Mouse (Mus musculus) liver, postnatal 0 days (tissue): ENCODE results near the gene Anks1b. TPM values are rescaled to one million over a fixed set of nuclear protein-coding genes. Genes with fewer than 3 reads are reported as not detected.
A peak's percentile ranks its signal among the peaks of the same experiment; 100 is the strongest.

Experiments
- ATAC-seq: fragments of 200-750 bp; cut with Nextera tagmentation; 2 replicates; pipeline ENCODE4 v1.8.0; 2017; ENCODE audit warnings: mild to moderate bottlenecking, moderate library complexity
- DNase-seq: peaks from one replicate; pipeline ENCODE4 v3.0.0-alpha.2; 2016
- H3K27ac ChIP-seq: fragments of 300-500 bp; sonication (generic); 2 replicates; pipeline ENCODE4 v1.5.1; 2014; ENCODE audit warnings: antibody characterized with exemption, moderate library complexity, mild to moderate bottlenecking, low read depth
- H3K27me3 ChIP-seq: fragments of 300-500 bp; sonication (generic); 2 replicates; pipeline ENCODE4 v1.6.1; 2014; ENCODE audit warnings: low read length, control low read depth, mixed read lengths; ENCODE audit not compliant: insufficient read depth
- H3K36me3 ChIP-seq: fragments of 300-500 bp; sonication (generic); replicated peaks from 2 replicates; pipeline ENCODE4 v1.6.1; 2014; ENCODE audit warnings: mild to moderate bottlenecking, control low read depth, low read length, moderate library complexity, mixed read lengths; ENCODE audit not compliant: insufficient read depth
- H3K4me1 ChIP-seq: fragments of 300-500 bp; sonication (generic); 2 replicates; pipeline ENCODE4 v1.6.1; 2014; ENCODE audit warnings: antibody characterized with exemption, mild to moderate bottlenecking, control low read depth; ENCODE audit not compliant: insufficient read depth
- H3K4me2 ChIP-seq: fragments of 300-500 bp; sonication (generic); 2 replicates; pipeline ENCODE4 v1.6.1; 2014; ENCODE audit warnings: low read depth, mild to moderate bottlenecking, low read length, moderate library complexity, mixed read lengths
- H3K4me3 ChIP-seq: fragments of 300-500 bp; sonication (generic); 2 replicates; pipeline ENCODE4 v1.5.1; 2014; ENCODE audit warnings: low read depth, low read length
- H3K9ac ChIP-seq: fragments of 300-500 bp; sonication (generic); replicated peaks from 2 replicates; pipeline ENCODE4 v1.6.1; 2014; ENCODE audit warnings: mild to moderate bottlenecking, moderate library complexity
- H3K9me3 ChIP-seq: fragments of 300-500 bp; sonication (generic); 2 replicates; pipeline ENCODE4 v1.6.1; 2016; ENCODE audit warnings: mild to moderate bottlenecking, control low read depth, low read length, mixed read lengths
- CTCF ChIP-seq: sonication (generic); IDR thresholded peaks from 2 replicates; pipeline ENCODE4 v1.5.1; 2016; ENCODE audit warnings: antibody characterized with exemption, low read depth
- EP300 ChIP-seq: IDR thresholded peaks from 2 replicates; pipeline ENCODE4 v1.6.1; 2016; ENCODE audit warnings: antibody characterized with exemption, low read depth, mild to moderate bottlenecking
- WGBS: fragments of 180-500 bp; shearing (Covaris S2); extraction: QIAGEN DNeasy Blood & Tissue Kit; methylation state at CpG from one replicate; pipeline ENCODE4 v1.1.7; 2014; ENCODE audit not compliant: insufficient replicate concordance; 5-methylcytosine and 5-hydroxymethylcytosine counted together
- polyA plus RNA-seq: library from polyadenylated mRNA; unstranded; fragments of >200 nt; fragmentation: Nextera tagmentation; extraction: Ambion mirVana; gene quantifications from 2 replicates; pipeline ENCODE4 v1.2.1, GENCODE M21; 2015

Gene Anks1b
- polyA plus RNA-seq, 1 experiment from 2014 or later = not detected

GRCm38 (mm10) chr10:90723071-90723494, 849.8 kb downstream of the Anks1b start:
- Histone ChIP-seq H3K9ac (no peak overlapping the region), H3K27ac (no peak overlapping the region), H3K9me3 (no peaks in the 10 kb centered on the region), H3K4me3 (no peak overlapping the region), H3K36me3 (no peaks in the 10 kb centered on the region), H3K27me3 (no peaks in the 10 kb centered on the region), H3K4me2 (no peak overlapping the region), H3K4me1 (no peaks in the 10 kb centered on the region)
- TF ChIP-seq EP300 (no peak), CTCF (no peak)
- no peak for DNase-seq
- ATAC-seq = no peak
- 80% methylated on average over 5 of the region's 5 CpGs for WGBS

GRCm38 (mm10) chr10:90723941-90724341, 850.6 kb downstream of the Anks1b start:
- no peak for TF ChIP-seq CTCF
- no peak for TF ChIP-seq EP300
- no peak for ATAC-seq
- 78% methylated on average over 13 of the region's 13 CpGs for WGBS

DNA sequence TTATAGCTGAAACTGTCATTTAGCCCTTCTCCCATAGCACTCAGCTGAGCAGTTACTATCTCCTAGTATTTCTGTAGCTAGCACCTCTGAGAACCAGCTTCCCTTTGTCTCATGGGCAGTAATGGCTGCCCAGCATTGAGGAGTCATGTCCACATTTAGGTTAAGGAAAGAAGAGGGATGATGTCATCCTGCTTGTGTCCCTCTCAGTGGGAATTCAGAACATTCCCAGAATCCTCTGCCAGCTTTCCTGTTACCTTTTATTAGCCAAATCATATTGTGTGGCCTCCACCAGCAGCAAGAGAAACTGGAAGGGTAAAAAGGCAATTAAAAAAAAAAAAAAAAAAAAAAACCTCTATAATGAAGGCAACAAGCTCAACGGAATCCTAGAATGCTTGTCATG, 851.6 kb downstream of the Anks1b start:
- H3K27ac ChIP-seq = no peak overlapping the region
- H3K4me2 ChIP-seq = no peak overlapping the region
- 72% methylated on average over 1 of the region's 1 CpGs for WGBS
- H3K27me3 ChIP-seq = no peaks in the 10 kb centered on the region
- DNase-seq (no peak), ATAC-seq (no peak)
- TF ChIP-seq CTCF = no peak
- no peak for TF ChIP-seq EP300
- H3K4me1 ChIP-seq = no peaks in the 10 kb centered on the region; the same call in 1 of the 2 replicates
- H3K4me3 ChIP-seq = no peak overlapping the region
- H3K36me3 ChIP-seq = no peaks in the 10 kb centered on the region
- no peak overlapping the region for H3K9ac ChIP-seq
- no peaks in the 10 kb centered on the region for H3K9me3 ChIP-seq

More at GRCm38 (mm10) chr10:90723941-90724341, 850.6 kb downstream of the Anks1b start:
- H3K4me2 ChIP-seq = no peak overlapping the region
- no peak overlapping the region for H3K27ac ChIP-seq
- no peak for DNase-seq
- no peak overlapping the region for H3K4me3 ChIP-seq
- H3K9me3 ChIP-seq = no peaks in the 10 kb centered on the region
- no peak overlapping the region for H3K9ac ChIP-seq
- no peaks in the 10 kb centered on the region for H3K36me3 ChIP-seq
- H3K4me1 ChIP-seq = no peaks in the 10 kb centered on the region; the same call in 1 of the 2 replicates
- H3K27me3 ChIP-seq = no peaks in the 10 kb centered on the region

- no peaks in the 10 kb centered on the region for H3K9me3 ChIP-seq
- peak overlapping the region; percentile 32 for H3K4me3 ChIP-seq
These were observed 855.4 kb downstream of the Anks1b start for GRCm38 (mm10) chr10:90728401-90729358.

GRCm38 (mm10) chr10:90729527-90729926, 856.2 kb downstream of the Anks1b start:
- no peak overlapping the region for H3K4me3 ChIP-seq
- no peak for DNase-seq
- no peaks in the 10 kb centered on the region; the same call in 1 of the 2 replicates for H3K4me1 ChIP-seq
- no peak for TF ChIP-seq CTCF
- no peak for TF ChIP-seq EP300
- 54% methylated on average over 10 of the region's 10 CpGs for WGBS
- no peak for ATAC-seq
- H3K9me3 ChIP-seq = no peaks in the 10 kb centered on the region
- no peak overlapping the region for H3K27ac ChIP-seq
- no peak overlapping the region for H3K4me2 ChIP-seq
- no peaks in the 10 kb centered on the region for H3K27me3 ChIP-seq
- H3K36me3 ChIP-seq = no peaks in the 10 kb centered on the region
- no peak overlapping the region for H3K9ac ChIP-seq

More at GRCm38 (mm10) chr10:90728401-90729358, 855.4 kb downstream of the Anks1b start:
- TF ChIP-seq EP300 (no peak), CTCF (peak; percentile 74)
- ATAC-seq (peak; percentile 49), DNase-seq (peak; percentile 49)
- WGBS = 20% methylated on average over 22 of the region's 22 CpGs
- Histone ChIP-seq H3K4me2 (peak overlapping the region; percentile 72), H3K27me3 (no peaks in the 10 kb centered on the region), H3K9ac (0 out of 2 replicates have a peak overlapping the region, but pooled peaks have one; percentile 35), H3K27ac (no peak overlapping the region), H3K36me3 (no peaks in the 10 kb centered on the region), H3K4me1 (no peaks in the 10 kb centered on the region; the same call in 1 of the 2 replicates)

- ATAC-seq (no peak), DNase-seq (no peak)
- WGBS = 44% methylated on average over 4 of the region's 4 CpGs
These were observed 859.5 kb downstream of the Anks1b start for GRCm38 (mm10) chr10:90732823-90733222.

More at GRCm38 (mm10) chr10:90732823-90733222, 859.5 kb downstream of the Anks1b start:
- no peaks in the 10 kb centered on the region for H3K36me3 ChIP-seq
- no peak overlapping the region for H3K9ac ChIP-seq
- no peaks in the 10 kb centered on the region for H3K27me3 ChIP-seq
- H3K27ac ChIP-seq = no peak overlapping the region
- no peaks in the 10 kb centered on the region; the same call in 1 of the 2 replicates for H3K4me1 ChIP-seq
- no peak overlapping the region for H3K4me2 ChIP-seq
- H3K9me3 ChIP-seq = no peaks in the 10 kb centered on the region
- no peak overlapping the region for H3K4me3 ChIP-seq
- TF ChIP-seq CTCF (no peak), EP300 (no peak)
